Mouse (Mus musculus) lung, adult 2 months (tissue): ENCODE data around the gene Ascl4.

ENCODE experiments used
- CTCF ChIP-seq: fragments of 200-500 bp; IDR thresholded peaks from 2 replicates; pipeline ENCODE4 v1.5.1; 2011; ENCODE audit warnings: mild to moderate bottlenecking, low read length, control low read depth; ENCODE audit not compliant: insufficient read depth
- POLR2A ChIP-seq: fragments of 200-500 bp; IDR thresholded peaks from 2 replicates; pipeline ENCODE4 v1.6.1; 2011; ENCODE audit warnings: low read depth, mild to moderate bottlenecking, control low read depth, low read length, borderline replicate concordance; ENCODE audit errors: extremely low read depth

DNA sequence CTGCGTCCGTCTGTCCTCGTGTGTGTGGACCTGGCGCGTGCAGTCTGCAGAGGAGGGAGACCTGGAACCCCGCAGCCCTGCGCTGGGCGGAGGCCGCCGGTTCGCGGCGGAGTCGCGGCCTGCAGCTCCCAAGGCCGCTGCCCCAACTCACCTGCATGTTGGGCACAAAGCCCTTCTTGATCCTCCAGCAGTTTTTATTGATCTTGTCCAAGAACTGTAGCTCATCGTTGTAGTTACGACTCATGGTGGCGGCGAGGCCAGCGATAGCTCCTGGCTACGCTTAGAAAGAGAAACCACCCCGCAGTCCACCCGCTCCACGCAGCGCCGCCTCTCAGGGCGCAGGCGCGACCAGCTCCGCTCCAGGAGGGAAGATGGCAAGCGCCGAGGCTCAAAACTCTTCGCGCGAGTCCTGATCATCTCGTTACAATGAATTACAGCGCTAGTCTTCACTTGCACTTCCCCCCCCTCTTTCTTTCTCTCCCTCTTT lies 30.0 kb downstream of the Ascl4 start, which contains the start of gene Rtcb:
- peak; percentile 86; the same call in 1 of the 2 replicates for TF ChIP-seq POLR2A
- TF ChIP-seq CTCF = no peak
